Mouse (Mus musculus): ENCODE measurements at regions not wholly inside any gene's neighbourhood (a gene's known extent, or its start where the extent isn't known, plus 50 kb on each side); places are given as distances from the start of the nearest gene placed in this dataset.

DNA sequence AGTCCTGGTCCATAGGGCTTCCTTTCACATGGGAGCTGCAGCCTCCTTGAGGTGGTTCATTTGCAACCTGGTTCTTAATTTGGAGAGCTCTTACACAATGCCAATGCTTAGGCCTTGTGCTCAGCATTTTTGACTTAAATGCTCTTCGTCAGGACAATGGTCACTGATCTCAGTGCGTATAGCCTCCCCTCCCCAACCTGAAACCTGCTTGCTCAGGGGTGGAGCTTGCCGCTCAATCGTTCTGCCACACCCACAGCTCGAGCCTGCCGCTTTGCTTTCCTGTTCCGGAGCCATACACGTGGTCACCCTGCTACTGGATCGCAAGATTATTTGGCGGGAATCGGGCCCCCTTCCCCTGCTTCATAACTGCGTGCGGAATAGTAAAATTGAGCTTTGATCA is 365.9 kb downstream of the 1810013L24Rik start:
- H3K36me3 ChIP-seq (ENCODE audit: insufficient read depth), result no peaks in the 10 kb centered on the region
- DNase-seq (no peak), ATAC-seq (no peak)
- no peaks in the 10 kb centered on the region for H3K27me3 ChIP-seq (ENCODE audit: insufficient read depth, low read length)
- H3K27ac ChIP-seq (ENCODE audit: low read depth, low read length), result no peak overlapping the region
- H3K9ac ChIP-seq, result no peak overlapping the region
- no peak overlapping the region for H3K4me2 ChIP-seq (ENCODE audit: low read depth)
- H3K4me3 ChIP-seq (ENCODE audit: low read depth, low read length), result no peak overlapping the region
- WGBS, result 54% methylated on average over 13 of the region's 13 CpGs
- TF ChIP-seq CTCF (IDR thresholded peaks at IDR 0.05; ENCODE audit: low read depth), result no peak
- H3K9me3 ChIP-seq (ENCODE audit: low read length), result no peaks in the 10 kb centered on the region
- no peaks in the 10 kb centered on the region for H3K4me1 ChIP-seq (ENCODE audit: insufficient read depth)

DNA sequence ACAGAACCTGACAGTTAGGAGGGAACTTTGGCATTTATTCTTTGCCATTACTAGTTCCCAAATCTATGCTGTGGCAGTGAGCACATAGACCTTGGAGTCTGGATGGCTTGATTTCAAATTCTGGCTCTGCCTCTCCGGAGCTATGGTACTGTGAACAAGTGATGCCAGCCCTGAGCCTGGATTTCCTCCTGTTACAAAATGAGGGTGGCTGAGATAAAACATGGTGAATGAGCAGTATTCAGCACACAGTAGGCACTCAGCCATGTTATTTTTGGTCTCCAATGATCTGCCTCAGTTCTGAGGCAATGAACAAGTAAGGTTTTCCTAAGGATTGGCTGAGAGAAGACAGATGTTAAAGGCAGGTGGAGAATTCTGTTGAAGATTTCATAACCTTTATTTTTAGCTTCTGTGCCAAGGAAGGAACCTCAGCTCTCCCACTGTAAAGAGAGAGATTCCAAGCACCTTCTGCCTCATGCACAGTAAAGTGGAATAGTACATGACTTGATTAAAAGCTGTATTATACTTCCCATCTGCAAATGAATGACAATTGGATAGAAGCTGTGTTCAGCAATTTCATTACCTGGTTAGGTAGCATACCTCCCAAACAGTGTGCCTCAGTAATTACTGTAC is 369.1 kb downstream of the 1810013L24Rik start:
- TF ChIP-seq CTCF (IDR thresholded peaks at IDR 0.05; ENCODE audit: low read depth), result no peak
- no peaks in the 10 kb centered on the region for H3K4me1 ChIP-seq (ENCODE audit: insufficient read depth)
- H3K27ac ChIP-seq (ENCODE audit: low read depth, low read length), result no peak overlapping the region
- H3K27me3 ChIP-seq (ENCODE audit: insufficient read depth, low read length), result no peaks in the 10 kb centered on the region
- H3K4me3 ChIP-seq (ENCODE audit: low read depth, low read length), result no peak overlapping the region
- H3K4me2 ChIP-seq (ENCODE audit: low read depth), result no peak overlapping the region
- H3K36me3 ChIP-seq (ENCODE audit: insufficient read depth), result no peaks in the 10 kb centered on the region
- 70% methylated on average over 1 of the region's 1 CpGs for WGBS
- H3K9me3 ChIP-seq (ENCODE audit: low read length), result no peaks in the 10 kb centered on the region
- DNase-seq, result peak; percentile 22
- no peak for ATAC-seq
- no peak overlapping the region for H3K9ac ChIP-seq

DNA sequence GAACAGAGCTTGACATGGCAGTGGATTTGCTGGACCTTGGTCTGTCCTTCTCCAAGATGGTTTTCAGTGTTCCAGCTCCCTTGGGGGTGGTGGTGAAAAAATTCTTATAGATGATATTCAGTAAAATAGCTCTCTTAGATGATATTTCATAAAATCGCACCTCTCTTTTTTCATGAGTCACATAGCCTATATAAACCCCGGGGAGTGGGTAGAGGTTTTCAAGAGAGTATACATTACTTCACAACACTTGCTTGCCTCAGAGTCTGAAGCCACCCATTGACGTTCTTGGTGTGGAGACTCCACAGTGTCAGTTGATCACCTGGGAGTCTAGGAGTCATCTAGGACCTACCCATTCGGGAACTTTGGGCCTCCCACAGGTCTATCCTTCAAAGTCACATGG is 378.7 kb downstream of the 1810013L24Rik start:
- H3K27ac ChIP-seq (ENCODE audit: low read depth, low read length), result no peak overlapping the region
- no peak overlapping the region for H3K9ac ChIP-seq
- H3K27me3 ChIP-seq (ENCODE audit: insufficient read depth, low read length), result no peaks in the 10 kb centered on the region
- ATAC-seq, result no peak
- H3K36me3 ChIP-seq (ENCODE audit: insufficient read depth), result no peaks in the 10 kb centered on the region
- 90% methylated on average over 4 of the region's 4 CpGs for WGBS
- no peak for DNase-seq
- no peak overlapping the region for H3K4me2 ChIP-seq (ENCODE audit: low read depth)
- H3K4me3 ChIP-seq (ENCODE audit: low read depth, low read length), result no peak overlapping the region
- no peaks in the 10 kb centered on the region for H3K4me1 ChIP-seq (ENCODE audit: insufficient read depth)
- H3K9me3 ChIP-seq (ENCODE audit: low read length), result peaks cover 6% of the 10 kb centered on the region; the same call in 1 of the 2 replicates
- TF ChIP-seq CTCF (IDR thresholded peaks at IDR 0.05; ENCODE audit: low read depth), result no peak

DNA sequence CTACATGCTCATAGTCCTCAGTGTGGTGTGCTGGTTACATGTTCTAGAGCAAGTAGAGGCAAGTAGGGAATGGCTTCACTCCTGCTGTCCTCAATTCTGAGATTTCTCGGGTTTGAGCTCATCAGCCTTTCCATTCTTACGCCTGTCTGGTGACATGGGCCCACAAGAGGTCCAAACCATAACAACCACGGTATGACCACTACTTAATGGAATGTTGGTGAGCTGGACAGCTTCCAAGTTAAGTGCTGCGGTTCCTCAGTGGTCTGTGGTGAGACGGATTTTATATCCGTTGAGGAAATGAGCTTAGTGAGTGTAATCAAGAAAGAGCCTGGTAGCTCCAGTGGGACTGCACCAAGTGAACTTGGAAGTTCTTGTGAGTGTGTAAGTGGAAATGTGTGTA is 381.6 kb downstream of the 1810013L24Rik start:
- Histone ChIP-seq H3K27ac (ENCODE audit: low read depth, low read length) (no peak overlapping the region), H3K27me3 (ENCODE audit: insufficient read depth, low read length) (no peaks in the 10 kb centered on the region), H3K4me3 (ENCODE audit: low read depth, low read length) (no peak overlapping the region), H3K9ac (no peak overlapping the region), H3K9me3 (ENCODE audit: low read length) (peaks cover 6% of the 10 kb centered on the region; the same call in 1 of the 2 replicates), H3K36me3 (ENCODE audit: insufficient read depth) (no peaks in the 10 kb centered on the region), H3K4me1 (ENCODE audit: insufficient read depth) (no peaks in the 10 kb centered on the region), H3K4me2 (ENCODE audit: low read depth) (no peak overlapping the region)
- ATAC-seq (no peak), DNase-seq (no peak)
- 77% methylated on average over 6 of the region's 6 CpGs for WGBS
- TF ChIP-seq CTCF (IDR thresholded peaks at IDR 0.05; ENCODE audit: low read depth), result no peak

DNA sequence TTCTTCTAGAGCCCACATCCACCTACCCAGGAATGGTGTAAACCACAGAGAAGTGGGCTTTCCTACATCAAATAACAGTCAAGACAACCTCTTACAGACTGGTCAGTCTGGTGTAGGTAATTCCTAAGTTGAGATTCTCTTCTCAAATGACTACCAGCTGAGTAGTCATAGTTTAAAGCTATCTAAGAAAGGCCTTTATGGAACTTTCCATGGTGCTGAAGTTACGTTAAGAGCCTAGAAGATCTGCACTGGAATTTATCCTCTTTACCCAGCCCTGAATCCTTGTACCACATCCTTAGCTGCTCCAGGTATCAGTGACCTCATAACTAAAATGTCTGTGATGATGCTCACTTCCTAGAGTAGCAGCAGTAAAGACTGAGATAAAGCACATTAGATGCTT is 385.2 kb downstream of the 1810013L24Rik start:
- DNase-seq (no peak), ATAC-seq (no peak)
- Histone ChIP-seq H3K4me2 (ENCODE audit: low read depth) (no peak overlapping the region), H3K27ac (ENCODE audit: low read depth, low read length) (no peak overlapping the region), H3K9me3 (ENCODE audit: low read length) (no peaks in the 10 kb centered on the region), H3K4me1 (ENCODE audit: insufficient read depth) (no peaks in the 10 kb centered on the region), H3K9ac (no peak overlapping the region), H3K27me3 (ENCODE audit: insufficient read depth, low read length) (no peaks in the 10 kb centered on the region), H3K4me3 (ENCODE audit: low read depth, low read length) (no peak overlapping the region), H3K36me3 (ENCODE audit: insufficient read depth) (no peaks in the 10 kb centered on the region)
- WGBS, result 65% methylated on average over 1 of the region's 1 CpGs
- no peak for TF ChIP-seq CTCF (IDR thresholded peaks at IDR 0.05; ENCODE audit: low read depth)

DNA sequence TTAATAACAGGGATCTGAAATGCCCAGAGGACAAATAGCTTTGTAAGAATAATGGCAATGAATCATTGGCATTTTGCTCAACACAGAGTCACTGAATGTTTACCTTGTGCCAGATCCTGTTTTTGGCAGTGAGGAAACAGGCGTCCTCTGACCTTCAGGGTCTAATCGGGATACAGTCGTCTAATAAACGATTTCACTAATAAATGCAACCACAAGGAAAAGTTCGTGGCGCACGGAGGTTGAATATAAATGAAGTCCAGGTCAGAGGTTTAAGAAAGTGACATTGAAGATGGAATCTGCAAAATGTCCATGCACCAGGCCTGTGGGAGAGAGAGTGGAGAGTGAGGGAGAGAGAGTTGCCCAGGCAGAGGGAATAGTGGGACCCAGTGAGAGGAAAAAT is 387.5 kb downstream of the 1810013L24Rik start:
- H3K27ac ChIP-seq (ENCODE audit: low read depth, low read length), result no peak overlapping the region
- H3K4me3 ChIP-seq (ENCODE audit: low read depth, low read length), result no peak overlapping the region
- ATAC-seq (no peak), DNase-seq (no peak)
- no peaks in the 10 kb centered on the region for H3K4me1 ChIP-seq (ENCODE audit: insufficient read depth)
- H3K36me3 ChIP-seq (ENCODE audit: insufficient read depth), result no peaks in the 10 kb centered on the region
- H3K27me3 ChIP-seq (ENCODE audit: insufficient read depth, low read length), result no peaks in the 10 kb centered on the region
- H3K4me2 ChIP-seq (ENCODE audit: low read depth), result no peak overlapping the region
- H3K9me3 ChIP-seq (ENCODE audit: low read length), result no peaks in the 10 kb centered on the region
- TF ChIP-seq CTCF (IDR thresholded peaks at IDR 0.05; ENCODE audit: low read depth), result no peak
- 74% methylated on average over 7 of the region's 7 CpGs for WGBS
- H3K9ac ChIP-seq, result no peak overlapping the region

DNA sequence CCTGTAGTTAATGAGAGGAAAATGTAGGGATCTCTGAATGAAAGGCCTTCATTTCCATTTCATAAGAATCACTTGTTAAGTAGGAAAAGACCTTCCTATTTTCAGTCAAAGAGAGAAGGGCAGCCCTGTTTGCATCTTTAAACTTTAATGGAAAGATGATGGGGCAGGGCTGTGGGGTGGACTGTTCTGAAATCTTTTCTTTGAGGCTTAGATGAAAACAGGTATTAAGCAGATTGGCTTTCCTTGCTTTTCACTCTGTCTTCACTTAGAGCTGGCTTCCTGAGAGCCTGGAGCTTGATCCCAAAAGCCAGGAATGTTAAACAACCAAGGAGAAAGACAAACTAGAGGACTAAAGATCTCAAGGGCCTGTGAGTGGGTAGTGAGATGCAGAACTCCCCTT is 400.3 kb downstream of the 1810013L24Rik start:
- Histone ChIP-seq H3K9ac (no peak overlapping the region), H3K27ac (ENCODE audit: low read depth, low read length) (no peak overlapping the region), H3K4me1 (ENCODE audit: insufficient read depth) (no peaks in the 10 kb centered on the region), H3K9me3 (ENCODE audit: low read length) (no peaks in the 10 kb centered on the region), H3K4me2 (ENCODE audit: low read depth) (no peak overlapping the region), H3K36me3 (ENCODE audit: insufficient read depth) (no peaks in the 10 kb centered on the region), H3K27me3 (ENCODE audit: insufficient read depth, low read length) (no peaks in the 10 kb centered on the region), H3K4me3 (ENCODE audit: low read depth, low read length) (no peak overlapping the region)
- DNase-seq (no peak), ATAC-seq (no peak)
- TF ChIP-seq CTCF (IDR thresholded peaks at IDR 0.05; ENCODE audit: low read depth), result no peak

Measured in forebrain, postnatal 0 days (tissue).